Mouse (Mus musculus): ENCODE measurements around the gene Gm2310. TPM values are rescaled to one million over a fixed set of nuclear protein-coding genes. Genes with fewer than 3 reads are reported as not detected.
"Not testable (repeated sequence)": the region's sequence is repeated elsewhere in the genome, so short reads cannot be mapped to it uniquely, and the experiment has no call there.

Gm2310 gene
- total RNA-seq (2021) = not detected in 2 replicates
- long read RNA-seq, experiment 1 = 0 reads
- long read RNA-seq, experiment 2 = 0 reads

- DNase-seq = not testable (repeated sequence)
Measured at GRCm38 (mm10) chr15:8519853-8520252, at the start of gene Gm2310. TSS of gene Gm2310 (minus strand) at chr15:8519953.

- DNase-seq = peak; percentile 84
Measured at GRCm38 (mm10) chr15:8568645-8569528, 49.1 kb upstream of the Gm2310 start.

DNA sequence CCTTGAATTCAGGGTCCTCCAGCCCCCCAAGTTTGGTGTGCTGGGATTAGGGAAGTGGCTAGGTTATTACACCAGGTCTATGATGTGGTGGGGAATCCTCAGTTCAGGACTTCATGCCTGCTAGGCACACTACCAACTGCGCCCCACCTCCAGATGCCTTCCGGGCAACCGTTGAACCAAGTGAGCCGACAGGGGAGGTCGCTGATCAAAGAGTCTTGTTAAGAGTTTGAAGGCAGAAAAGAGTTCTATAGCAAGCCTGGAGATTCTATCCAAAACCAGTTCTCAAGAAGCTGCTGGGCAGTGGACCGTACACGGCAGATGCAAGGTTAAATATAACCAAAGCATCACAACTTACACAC lies 48.5 kb upstream of the Gm2310 start:
- DNase-seq = no peak

DNA sequence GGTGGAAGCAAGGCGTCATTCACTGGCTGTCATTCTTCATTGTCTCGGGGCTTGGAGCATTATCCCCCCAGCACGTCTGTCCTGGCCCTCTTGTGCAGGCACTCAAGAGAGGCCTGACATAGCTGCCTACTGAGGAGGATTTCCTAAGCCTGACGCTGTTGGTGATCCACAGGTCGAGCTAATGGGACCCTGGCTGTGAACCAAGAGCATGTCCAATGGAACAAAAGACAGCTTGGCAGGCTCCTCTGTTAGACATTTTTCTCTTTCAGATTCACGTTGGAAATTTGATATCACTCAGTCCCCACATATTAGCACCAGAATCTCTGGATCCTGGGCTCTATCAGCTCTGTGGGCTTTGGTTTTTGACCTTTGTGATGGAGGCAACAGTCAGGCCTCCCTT lies 45.7 kb upstream of the Gm2310 start:
- no peak for DNase-seq

- DNase-seq = no peak
Measured at GRCm38 (mm10) chr15:8564331-8564730, 44.6 kb upstream of the Gm2310 start.

GRCm38 (mm10) chr15:8563423-8564194 lies 43.9 kb upstream of the Gm2310 start:
- no peak for DNase-seq

DNA sequence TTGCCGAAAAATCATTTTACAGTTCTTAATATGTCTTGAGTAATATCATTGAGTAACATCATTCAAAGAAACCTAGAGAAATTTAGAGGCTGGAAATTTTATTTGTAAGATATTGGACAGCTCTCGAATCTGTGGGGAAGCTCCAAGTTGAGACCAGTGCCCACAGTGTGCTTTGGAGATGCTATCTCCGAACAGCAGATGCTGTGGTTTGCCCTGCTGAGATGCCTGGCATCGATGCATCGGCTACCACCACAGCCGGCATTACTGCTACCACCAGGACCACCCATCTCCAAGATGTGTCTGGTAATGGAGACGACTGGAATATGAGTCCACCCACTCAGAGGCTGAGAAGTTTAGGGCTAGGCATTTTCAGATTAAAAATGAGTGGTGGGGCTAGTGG lies 43.0 kb upstream of the Gm2310 start:
- no peak for DNase-seq

DNA sequence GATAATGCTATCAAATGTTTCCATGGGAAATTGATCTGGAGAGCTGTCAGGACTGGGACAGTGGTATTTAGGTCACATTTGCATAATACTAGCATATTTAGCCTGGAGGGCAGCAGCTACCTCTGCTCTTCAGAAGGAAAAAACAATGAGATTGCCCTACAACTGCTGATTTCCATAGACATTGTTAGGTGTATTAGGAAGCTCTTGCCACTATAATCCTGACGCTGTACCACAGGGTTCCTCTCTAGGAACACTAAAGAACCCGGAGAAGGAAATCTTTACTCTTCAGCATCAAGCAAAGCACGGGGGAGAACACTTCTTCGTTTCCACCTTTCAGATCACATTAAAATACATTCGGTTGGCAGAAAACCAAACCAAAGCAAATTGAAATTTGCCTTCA lies 11.4 kb upstream of the Gm2310 start:
- no peak for DNase-seq

GRCm38 (mm10) chr15:8512957-8513356 lies 6.8 kb downstream of the Gm2310 start:
- no peak for DNase-seq

- peak; percentile 11 for DNase-seq
Measured at GRCm38 (mm10) chr15:8511861-8512260, 7.9 kb downstream of the Gm2310 start.

- DNase-seq = no peak
Measured at GRCm38 (mm10) chr15:8502431-8502830, 17.3 kb downstream of the Gm2310 start.

DNA sequence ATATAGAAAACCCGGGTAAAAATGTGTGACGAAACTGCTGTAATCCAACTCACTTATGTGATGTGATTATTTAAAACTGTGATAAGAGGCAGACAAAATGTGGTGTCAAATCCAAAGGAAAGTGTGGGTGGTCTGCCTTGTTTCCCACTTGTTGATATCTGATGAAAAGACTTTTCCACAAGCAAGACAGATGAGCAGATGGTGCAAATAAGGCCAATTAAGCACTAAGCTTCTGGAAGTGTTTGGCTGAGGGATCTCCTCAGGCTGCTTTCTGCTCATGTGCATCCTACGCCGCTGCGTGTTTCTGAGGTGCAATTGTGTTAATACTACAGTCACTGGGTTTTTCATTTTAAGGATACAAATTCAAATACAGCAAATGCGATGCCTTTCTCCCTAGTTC lies 34.5 kb downstream of the Gm2310 start:
- DNase-seq = no peak

GRCm38 (mm10) chr15:8469006-8469575 lies 50.7 kb downstream of the Gm2310 start:
- no peak for DNase-seq

Other genes starting within 250 kb of the Gm2310 start
- gene Nipbl, start 75.5 kb downstream of the Gm2310 start, total RNA-seq (2021) = 50.3 and 51.4 TPM in 2 replicates
- 12.3 and 16.9 TPM in 2 replicates for gene Slc1a3, start 190.8 kb upstream of the Gm2310 start, total RNA-seq (2021)